Mouse (Mus musculus): ENCODE measurements around the gene Trim26.

The Trim26 gene

DNA sequence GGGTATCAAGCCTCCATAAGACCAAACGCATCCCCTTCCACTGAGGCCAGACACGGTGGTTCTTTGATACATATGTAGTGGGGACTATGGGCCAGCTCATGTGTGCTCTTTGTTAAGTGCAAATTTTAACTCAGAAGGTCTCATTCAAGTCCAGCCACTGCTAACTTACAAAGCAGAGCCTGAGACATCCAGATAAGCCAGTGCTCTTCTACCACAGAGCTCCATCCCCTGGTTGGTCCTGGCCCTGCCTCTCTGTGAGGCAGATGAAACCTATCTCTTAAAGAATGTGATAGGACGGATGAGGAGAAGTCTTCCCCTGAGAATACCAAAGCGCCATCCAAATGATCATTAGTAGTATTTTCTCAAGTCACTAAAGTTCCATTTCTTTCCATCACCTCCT, 62.4 kb downstream of the Trim26 start:
- DNase-seq (ENCODE audit: extremely low spot score) = no peak

- no peak for DNase-seq (ENCODE audit: extremely low spot score)
Observed at GRCm38 (mm10) chr17:36900001-36900400, 63.1 kb downstream of the Trim26 start.

GRCm38 (mm10) chr17:36900691-36901090, 63.8 kb downstream of the Trim26 start:
- no peak for DNase-seq (ENCODE audit: extremely low spot score)

DNA sequence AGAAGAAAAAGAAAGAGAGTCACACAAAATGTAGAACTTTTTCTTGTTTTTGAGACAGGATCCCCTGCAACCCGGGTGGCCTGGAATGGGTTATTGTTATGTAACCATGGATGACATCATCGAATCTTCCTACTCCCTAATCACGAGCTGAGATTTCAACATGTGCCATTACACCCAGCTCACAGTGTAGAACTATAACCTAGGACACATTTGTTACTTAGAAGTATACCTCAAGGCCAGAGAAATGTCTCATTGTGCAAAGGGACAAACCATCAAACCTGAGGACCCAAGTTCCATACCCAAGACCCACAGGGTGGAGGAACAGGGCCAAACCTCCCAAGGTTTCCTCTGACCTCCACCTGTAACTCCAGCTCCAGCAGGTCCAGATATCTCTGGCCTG, 66.7 kb downstream of the Trim26 start:
- no peak for DNase-seq (ENCODE audit: extremely low spot score)

- no peak for DNase-seq (ENCODE audit: extremely low spot score)
Observed at GRCm38 (mm10) chr17:36908235-36908634, 71.3 kb downstream of the Trim26 start.

Data from embryo, embryonic 9.5 days (tissue).